Mouse (Mus musculus) forebrain, embryonic 11.5 days (tissue): ENCODE measurements at regions not wholly inside any gene's neighbourhood (a gene's known extent, or its start where the extent isn't known, plus 50 kb on each side); places are given as distances from the start of the nearest gene placed in this dataset.

Experiments used
- ATAC-seq: fragments of 200-750 bp; cut with Nextera tagmentation; replicated peaks from 2 replicates; pipeline ENCODE4 v1.8.0; 2017; ENCODE audit warnings: moderate TSS enrichment; ENCODE audit not compliant: low FRiP score
- DNase-seq: peaks from one replicate; pipeline ENCODE4 v3.0.0-alpha.2; 2017; ENCODE audit warnings: low spot score
- H3K27ac ChIP-seq: fragments of 300-500 bp; sonication (generic); 2 replicates; pipeline ENCODE4 v1.5.1; 2014; ENCODE audit warnings: low read depth, low read length
- H3K27me3 ChIP-seq: fragments of 300-500 bp; sonication (generic); 2 replicates; pipeline ENCODE4 v1.6.1; 2014; ENCODE audit warnings: mild to moderate bottlenecking, low read length, mixed read lengths; ENCODE audit not compliant: control insufficient read depth, insufficient read depth
- H3K36me3 ChIP-seq: fragments of 300-500 bp; sonication (generic); 2 replicates; pipeline ENCODE4 v1.6.1; 2014; ENCODE audit warnings: mild to moderate bottlenecking, low read length, moderate library complexity, mixed read lengths; ENCODE audit not compliant: control insufficient read depth, insufficient read depth
- H3K4me1 ChIP-seq: fragments of 300-500 bp; sonication (generic); replicated peaks from 2 replicates; pipeline ENCODE4 v1.6.1; 2014; ENCODE audit warnings: low read length, mixed read lengths; ENCODE audit not compliant: control insufficient read depth, insufficient read depth
- H3K4me2 ChIP-seq: fragments of 300-500 bp; sonication (generic); 2 replicates; pipeline ENCODE4 v1.6.1; 2014; ENCODE audit warnings: low read depth, mild to moderate bottlenecking, low read length, moderate library complexity, mixed read lengths; ENCODE audit not compliant: severe bottlenecking
- H3K4me3 ChIP-seq: fragments of 300-500 bp; sonication (generic); 2 replicates; pipeline ENCODE4 v1.5.1; 2014; ENCODE audit warnings: low read depth, low read length
- H3K9ac ChIP-seq: fragments of 300-500 bp; sonication (generic); 2 replicates; pipeline ENCODE4 v1.6.1; 2014; ENCODE audit warnings: low read length
- H3K9me3 ChIP-seq: fragments of 300-500 bp; sonication (generic); 2 replicates; pipeline ENCODE4 v1.6.1; 2016; ENCODE audit warnings: low read length, mixed read lengths; ENCODE audit not compliant: control insufficient read depth
- WGBS: fragments of 180-500 bp; shearing (Covaris S2); extraction: QIAGEN DNeasy Blood & Tissue Kit; methylation state at CpG from one replicate; pipeline ENCODE4 v1.1.7; 2014; 5-methylcytosine and 5-hydroxymethylcytosine counted together

DNA sequence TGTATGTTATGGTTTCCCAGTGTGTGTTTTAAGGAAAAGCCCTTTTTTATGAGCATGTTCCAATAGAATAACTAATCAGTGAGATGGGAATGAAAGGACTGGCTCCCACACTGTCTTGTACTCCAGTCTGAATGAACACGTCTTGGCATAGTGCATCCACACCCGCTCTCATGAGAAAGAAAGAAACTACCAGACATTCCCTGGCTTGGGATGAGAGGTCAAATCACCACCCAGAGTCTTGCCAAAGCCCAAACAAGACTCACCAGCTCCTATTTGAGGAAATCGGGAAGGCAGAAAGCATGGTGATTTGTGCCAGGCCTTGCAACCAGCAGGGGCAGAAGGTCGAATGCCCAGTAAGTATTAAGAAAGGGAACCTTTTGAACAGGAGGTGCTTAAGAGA lies 110.6 kb downstream of the Tmx1 start:
- no peaks in the 10 kb centered on the region for H3K9me3 ChIP-seq
- H3K27me3 ChIP-seq = no peaks in the 10 kb centered on the region
- ATAC-seq (no peak), DNase-seq (no peak)
- no peaks in the 10 kb centered on the region for H3K36me3 ChIP-seq
- H3K4me2 ChIP-seq = no peak overlapping the region
- no peak overlapping the region for H3K27ac ChIP-seq
- 92% methylated on average over 4 of the region's 4 CpGs for WGBS
- no peaks in the 10 kb centered on the region for H3K4me1 ChIP-seq
- no peak overlapping the region for H3K9ac ChIP-seq
- no peak overlapping the region for H3K4me3 ChIP-seq

- ATAC-seq = no peak
- WGBS = 80% methylated on average over 7 of the region's 7 CpGs
These were observed 122.8 kb downstream of the Tmx1 start for GRCm38 (mm10) chr12:70575665-70576064.

DNA sequence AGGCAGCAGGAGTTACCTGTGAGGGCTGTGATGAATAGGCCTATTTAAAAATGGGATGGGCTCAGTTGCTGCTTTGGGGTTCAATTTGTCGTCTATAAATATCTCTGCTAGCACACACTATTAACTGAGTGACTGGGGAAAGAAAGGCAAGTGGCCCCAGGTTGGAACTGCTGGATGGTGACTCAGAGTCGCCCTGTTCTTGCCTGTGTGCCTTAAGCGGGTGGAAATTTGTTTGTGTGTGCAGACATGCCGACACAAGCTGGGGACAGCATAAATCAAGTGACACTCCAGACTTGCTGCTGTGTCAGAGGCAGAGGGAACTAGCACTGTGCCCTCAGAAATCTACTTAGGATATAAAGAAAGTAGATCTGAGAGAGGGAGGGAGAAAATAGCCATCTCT lies 124.9 kb downstream of the Tmx1 start:
- Histone ChIP-seq H3K27me3 (no peaks in the 10 kb centered on the region), H3K27ac (no peak overlapping the region), H3K36me3 (no peaks in the 10 kb centered on the region), H3K4me2 (no peak overlapping the region), H3K9ac (no peak overlapping the region), H3K4me1 (no peaks in the 10 kb centered on the region), H3K4me3 (no peak overlapping the region), H3K9me3 (no peaks in the 10 kb centered on the region; the same call in 1 of the 2 replicates)
- DNase-seq = no peak
- no peak for ATAC-seq
- 82% methylated on average over 4 of the region's 4 CpGs for WGBS

More at GRCm38 (mm10) chr12:70575665-70576064, 122.8 kb downstream of the Tmx1 start:
- no peaks in the 10 kb centered on the region for H3K36me3 ChIP-seq
- no peak for DNase-seq
- H3K27ac ChIP-seq = no peak overlapping the region
- no peaks in the 10 kb centered on the region for H3K27me3 ChIP-seq
- no peak overlapping the region for H3K4me2 ChIP-seq
- H3K9me3 ChIP-seq = no peaks in the 10 kb centered on the region
- H3K9ac ChIP-seq = no peak overlapping the region
- H3K4me1 ChIP-seq = no peaks in the 10 kb centered on the region
- no peak overlapping the region for H3K4me3 ChIP-seq

DNA sequence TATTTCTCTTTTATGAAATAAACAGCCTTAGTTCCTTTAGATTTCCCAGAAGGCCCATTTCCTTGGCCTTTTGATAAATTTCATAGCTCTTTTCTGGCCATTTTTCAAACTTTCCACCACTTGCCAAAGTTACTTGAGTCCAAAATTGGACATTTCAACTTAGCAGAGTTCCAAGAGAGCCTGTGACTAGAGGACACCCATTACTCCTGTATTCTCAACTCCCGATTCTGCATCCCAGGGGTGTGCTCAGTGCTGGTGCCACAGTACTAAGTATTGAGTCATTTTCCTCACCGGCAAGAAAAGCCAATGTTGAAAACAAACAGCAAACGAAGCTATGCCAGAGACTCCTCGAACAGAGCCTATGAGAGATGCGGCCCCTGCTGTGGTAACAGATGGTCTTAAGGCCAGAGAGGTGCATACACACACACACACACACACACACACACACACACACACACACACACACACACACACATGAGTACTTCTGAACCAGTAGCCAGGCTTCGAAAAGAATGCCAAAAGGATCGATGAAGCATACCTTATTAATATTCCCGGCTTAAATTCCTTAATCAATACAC lies 126.5 kb downstream of the Tmx1 start:
- no peaks in the 10 kb centered on the region; the same call in 1 of the 2 replicates for H3K9me3 ChIP-seq
- ATAC-seq (no peak), DNase-seq (no peak)
- H3K4me1 ChIP-seq = no peaks in the 10 kb centered on the region
- no peak overlapping the region for H3K27ac ChIP-seq
- no peak overlapping the region for H3K4me3 ChIP-seq
- H3K36me3 ChIP-seq = no peaks in the 10 kb centered on the region
- no peak overlapping the region for H3K9ac ChIP-seq
- H3K4me2 ChIP-seq = no peak overlapping the region
- H3K27me3 ChIP-seq = no peaks in the 10 kb centered on the region
- 61% methylated on average over 8 of the region's 8 CpGs for WGBS

- H3K36me3 ChIP-seq = no peaks in the 10 kb centered on the region
- H3K9ac ChIP-seq = no peak overlapping the region
- no peak overlapping the region for H3K4me2 ChIP-seq
- DNase-seq (no peak), ATAC-seq (no peak)
- 86% methylated on average over 2 of the region's 2 CpGs for WGBS
- H3K27ac ChIP-seq = no peak overlapping the region
- no peaks in the 10 kb centered on the region for H3K27me3 ChIP-seq
- no peaks in the 10 kb centered on the region; the same call in 1 of the 2 replicates for H3K9me3 ChIP-seq
- H3K4me3 ChIP-seq = no peak overlapping the region
- no peaks in the 10 kb centered on the region for H3K4me1 ChIP-seq
These were observed 133.3 kb downstream of the Tmx1 start for GRCm38 (mm10) chr12:70586181-70586580.

DNA sequence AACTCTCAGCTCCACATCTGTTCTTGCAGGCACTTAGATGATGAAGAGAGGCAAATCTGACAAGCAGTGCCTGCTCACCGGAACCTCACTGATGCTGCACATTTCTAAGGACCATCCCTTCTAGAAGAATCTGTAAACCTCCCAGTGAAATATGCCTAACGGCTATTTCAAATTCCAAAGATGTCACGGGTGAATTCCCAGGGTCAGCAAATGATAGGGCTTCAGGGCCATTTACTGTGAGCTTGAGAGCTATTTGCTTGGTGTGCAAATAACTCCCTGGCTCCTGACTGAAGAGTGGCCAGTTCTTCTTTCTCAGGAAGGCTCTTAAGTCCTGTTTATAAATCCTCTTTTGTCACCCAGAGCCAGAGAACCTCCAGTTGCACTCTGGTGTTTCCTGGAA lies 135.3 kb downstream of the Tmx1 start:
- no peak overlapping the region for H3K27ac ChIP-seq
- no peaks in the 10 kb centered on the region for H3K27me3 ChIP-seq
- H3K4me2 ChIP-seq = no peak overlapping the region
- no peaks in the 10 kb centered on the region for H3K4me1 ChIP-seq
- no peak for ATAC-seq
- H3K9me3 ChIP-seq = no peaks in the 10 kb centered on the region
- no peak overlapping the region for H3K9ac ChIP-seq
- WGBS = 79% methylated on average over 3 of the region's 3 CpGs
- DNase-seq = no peak
- no peak overlapping the region for H3K4me3 ChIP-seq
- no peaks in the 10 kb centered on the region for H3K36me3 ChIP-seq

DNA sequence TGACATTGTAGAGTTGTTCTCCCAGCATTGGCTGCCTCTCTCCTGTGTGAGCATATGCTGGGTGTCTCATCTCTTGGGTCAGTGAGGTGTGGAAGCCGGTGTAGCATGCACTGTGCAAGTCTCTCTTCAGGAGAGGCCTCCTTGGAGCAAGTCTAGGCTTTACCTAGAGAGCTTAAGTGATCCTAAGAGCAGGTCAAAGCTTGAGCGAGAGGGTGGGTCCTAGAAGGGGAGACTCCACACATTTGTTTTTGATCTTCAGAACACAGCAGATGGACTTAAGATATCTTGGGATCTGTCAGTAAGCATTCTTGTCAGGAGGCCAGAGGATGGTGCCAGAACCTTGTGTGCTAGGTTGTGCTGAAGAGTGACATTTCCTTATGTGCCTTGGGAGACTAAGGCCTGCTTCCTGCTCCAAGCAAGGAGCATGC lies 136.4 kb downstream of the Tmx1 start:
- ATAC-seq (no peak), DNase-seq (no peak)
- Histone ChIP-seq H3K4me1 (no peaks in the 10 kb centered on the region), H3K4me3 (no peak overlapping the region), H3K27me3 (no peaks in the 10 kb centered on the region), H3K4me2 (no peak overlapping the region), H3K9me3 (no peaks in the 10 kb centered on the region), H3K27ac (no peak overlapping the region), H3K9ac (no peak overlapping the region), H3K36me3 (no peaks in the 10 kb centered on the region)
- WGBS = 83% methylated on average over 2 of the region's 2 CpGs

DNA sequence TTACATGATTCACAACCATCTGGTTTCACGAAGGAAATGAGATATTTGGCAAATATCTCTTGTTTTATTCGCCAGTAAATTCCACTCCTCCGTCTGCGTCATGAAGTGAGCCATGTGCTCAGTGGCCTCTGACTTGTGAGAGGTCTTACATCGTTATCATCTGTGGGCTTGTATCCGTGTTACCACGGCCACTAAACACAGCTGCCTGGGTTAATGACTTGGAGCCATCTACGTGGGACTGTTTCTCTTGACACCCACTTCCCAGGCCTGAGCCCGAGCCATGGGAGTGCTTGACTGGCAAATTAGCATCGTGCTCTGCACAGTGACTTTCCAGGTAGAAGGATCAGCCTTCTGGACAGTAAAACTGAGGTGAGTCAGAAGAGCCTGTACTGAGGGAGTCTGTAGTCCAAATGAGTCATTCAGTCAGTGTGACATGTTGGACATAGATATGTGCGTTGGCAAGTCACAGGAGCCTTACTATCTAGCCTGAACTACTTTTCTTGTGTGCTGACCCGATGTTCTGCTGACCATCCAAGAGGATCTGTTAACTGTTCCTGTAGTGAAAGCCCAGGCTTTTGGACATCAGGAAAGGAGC lies 137.7 kb downstream of the Tmx1 start:
- no peak for ATAC-seq
- no peak for DNase-seq
- Histone ChIP-seq H3K9me3 (no peaks in the 10 kb centered on the region), H3K4me3 (no peak overlapping the region), H3K4me2 (no peak overlapping the region), H3K4me1 (no peaks in the 10 kb centered on the region), H3K36me3 (no peaks in the 10 kb centered on the region), H3K27ac (no peak overlapping the region), H3K27me3 (no peaks in the 10 kb centered on the region), H3K9ac (no peak overlapping the region)
- 85% methylated on average over 12 of the region's 12 CpGs for WGBS

GRCm38 (mm10) chr12:70592821-70593220 lies 139.9 kb downstream of the Tmx1 start:
- ATAC-seq (no peak), DNase-seq (no peak)
- H3K4me1 ChIP-seq = no peaks in the 10 kb centered on the region
- no peak overlapping the region for H3K4me3 ChIP-seq
- no peaks in the 10 kb centered on the region for H3K27me3 ChIP-seq
- no peaks in the 10 kb centered on the region for H3K36me3 ChIP-seq
- H3K4me2 ChIP-seq = no peak overlapping the region
- 95% methylated on average over 4 of the region's 4 CpGs for WGBS
- no peak overlapping the region for H3K9ac ChIP-seq
- H3K27ac ChIP-seq = no peak overlapping the region
- H3K9me3 ChIP-seq = no peaks in the 10 kb centered on the region
